Mouse (Mus musculus): ENCODE results near the gene Armc6.

Gene Armc6

DNA sequence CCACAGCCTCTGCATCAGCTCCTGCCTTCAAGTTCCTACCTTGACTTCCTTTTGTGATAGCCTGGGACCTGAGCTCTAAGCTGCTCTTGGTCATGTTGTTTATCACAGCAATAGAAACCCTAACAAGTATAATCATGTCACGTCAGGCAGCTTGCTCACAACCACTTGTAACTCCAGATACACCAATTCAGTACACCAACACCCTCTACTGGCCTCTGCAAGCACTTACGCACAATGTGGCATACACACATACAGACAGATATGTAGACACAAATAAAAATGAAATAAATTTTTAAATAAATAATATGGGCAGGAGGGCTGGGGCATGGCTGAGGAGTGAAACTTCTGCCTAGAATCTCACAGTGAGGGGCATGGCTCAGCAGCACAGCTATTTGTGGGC is 38.5 kb downstream of the Armc6 start:
- DNase-seq (ENCODE audit: low spot score in 2 of 2) = no peak

DNA sequence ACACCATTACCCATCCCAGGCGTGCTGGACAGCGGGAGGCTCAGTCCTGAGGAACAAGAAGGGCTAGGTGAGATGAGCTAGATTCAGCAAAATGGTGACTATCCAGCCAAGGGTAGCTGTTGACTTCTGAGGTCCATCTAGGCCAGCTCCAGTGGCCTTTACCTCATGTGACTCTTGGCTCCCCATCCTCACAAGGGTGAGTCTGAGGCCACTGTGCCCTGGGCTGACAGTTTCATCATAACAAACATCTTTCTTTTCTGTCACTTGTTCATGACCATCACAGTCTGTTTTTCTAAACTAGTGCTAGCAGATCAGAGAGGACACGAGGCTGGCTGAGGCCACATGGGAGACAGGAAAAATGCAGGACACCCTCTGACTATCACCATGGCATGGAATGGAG is 40.1 kb downstream of the Armc6 start:
- no peak for DNase-seq (ENCODE audit: low spot score in 2 of 2)

DNA sequence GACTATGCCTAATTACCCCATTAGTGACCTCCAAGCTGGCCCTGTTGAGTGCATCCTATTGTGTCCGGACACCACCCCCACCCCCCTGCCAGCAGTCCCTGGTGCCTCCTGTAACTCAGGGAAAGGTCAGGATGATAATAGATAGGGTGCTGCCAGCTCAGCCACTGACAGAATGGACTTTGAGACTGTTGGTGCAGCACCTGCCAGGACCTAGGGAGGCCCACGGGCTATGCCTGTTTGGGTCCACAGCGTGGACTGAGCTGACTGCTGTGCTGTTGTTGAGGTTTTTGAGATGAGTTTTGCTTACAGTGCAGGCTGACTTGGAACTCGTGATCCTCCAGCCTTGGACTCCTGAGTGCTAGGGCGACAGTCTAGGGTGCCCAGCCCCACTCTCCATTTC is 41.0 kb downstream of the Armc6 start:
- DNase-seq (ENCODE audit: low spot score in 2 of 2) = no peak

GRCm38 (mm10) chr8:70188707-70189106 is 45.6 kb downstream of the Armc6 start:
- DNase-seq (ENCODE audit: low spot score in 2 of 2) = no peak

GRCm38 (mm10) chr8:70183194-70183593 is 51.1 kb downstream of the Armc6 start:
- no peak for DNase-seq (ENCODE audit: low spot score in 2 of 2)

DNA sequence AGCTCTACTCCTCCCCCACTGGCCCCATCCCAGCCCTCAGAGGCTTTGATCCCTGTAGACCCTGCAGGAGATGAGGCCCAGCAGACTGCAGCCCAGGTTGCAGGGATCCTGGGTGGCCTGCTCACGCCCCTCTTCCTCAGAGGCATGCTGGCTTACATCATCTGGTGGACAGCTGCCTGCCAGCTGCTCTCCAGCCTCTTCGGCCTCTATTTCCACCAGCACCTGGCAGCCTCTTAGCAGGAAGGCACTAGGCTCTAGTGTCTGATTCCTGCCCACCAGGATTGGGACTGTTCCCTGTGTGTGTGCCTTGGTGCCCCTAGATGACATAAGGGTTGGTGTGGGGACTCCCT is 52.4 kb downstream of the Armc6 start:
- DNase-seq (ENCODE audit: low spot score in 2 of 2) = no peak

DNA sequence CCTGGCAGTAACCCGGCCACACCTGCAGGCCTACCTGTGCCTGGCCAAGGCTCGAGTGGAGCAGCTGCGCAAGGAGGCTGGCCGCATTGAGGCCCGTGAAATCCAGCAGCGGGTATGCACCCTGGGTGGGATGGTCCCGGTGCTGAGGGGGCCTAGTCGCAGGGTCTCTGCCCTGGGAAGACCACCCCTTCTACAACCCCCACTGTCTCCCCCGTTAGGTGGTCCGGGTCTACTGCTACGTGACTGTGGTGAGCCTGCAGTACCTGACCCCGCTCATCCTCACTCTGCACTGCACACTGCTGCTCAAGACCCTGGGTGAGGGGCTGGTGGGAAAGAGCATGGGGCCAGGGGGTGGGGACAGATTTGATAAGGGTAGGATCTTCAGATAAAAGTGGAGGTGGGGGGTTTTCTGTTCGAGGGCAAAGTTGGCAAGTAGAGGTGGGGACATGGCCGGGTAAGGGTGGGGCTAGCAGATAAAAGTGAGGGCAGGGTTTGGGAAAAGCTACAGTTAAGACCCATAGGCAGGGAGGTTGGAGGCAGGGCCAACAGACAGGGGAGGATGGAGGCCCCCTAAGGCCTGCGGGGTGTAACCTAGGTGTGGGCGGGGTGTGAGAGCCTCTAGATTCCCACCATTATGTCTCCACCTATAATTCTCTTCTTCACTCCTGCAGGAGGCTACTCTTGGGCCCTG is 52.9 kb downstream of the Armc6 start:
- no peak for DNase-seq (ENCODE audit: low spot score in 2 of 2)

DNA sequence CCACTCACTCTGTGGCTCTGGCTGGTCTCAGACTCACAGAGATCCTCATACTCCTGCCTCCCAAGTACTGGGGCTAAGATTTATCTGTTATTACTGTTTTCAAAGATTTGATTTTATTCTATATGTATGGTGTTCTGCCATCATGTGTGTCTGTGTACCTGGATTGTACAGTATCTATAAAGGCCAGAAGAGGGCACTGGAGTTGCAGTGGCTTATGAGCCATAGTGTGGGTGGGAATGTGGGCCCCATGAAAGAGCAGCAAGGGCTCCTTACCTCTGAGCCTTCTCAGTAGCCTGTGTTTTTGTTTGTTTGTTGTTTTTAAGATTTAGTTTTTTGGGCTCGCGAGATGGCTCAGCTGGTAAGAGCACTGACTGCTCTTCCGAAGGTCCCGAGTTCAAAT is 55.2 kb downstream of the Armc6 start:
- DNase-seq (ENCODE audit: low spot score in 2 of 2) = no peak

GRCm38 (mm10) chr8:70178231-70178630 is 56.0 kb downstream of the Armc6 start:
- no peak for DNase-seq (ENCODE audit: low spot score in 2 of 2)

DNA sequence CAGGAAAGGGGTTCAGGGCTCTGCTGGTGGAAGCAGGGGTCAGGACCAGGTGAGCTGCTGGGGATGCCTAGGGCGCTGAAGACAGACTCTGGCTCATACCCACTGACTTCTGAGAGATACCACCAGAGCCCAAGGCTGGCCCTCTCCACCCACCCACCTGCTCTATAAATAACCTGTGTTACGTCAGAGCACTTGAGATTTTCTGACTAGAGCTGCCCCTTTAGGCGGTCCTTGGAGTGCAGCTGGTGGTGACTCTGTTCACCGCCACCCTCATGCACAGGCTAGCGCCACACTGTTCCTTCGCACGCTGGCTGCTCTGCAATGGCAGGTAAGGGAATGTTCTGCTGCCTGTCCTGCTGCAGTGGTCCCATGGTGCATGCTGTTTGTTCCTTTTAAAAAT is 60.2 kb downstream of the Armc6 start:
- DNase-seq (ENCODE audit: low spot score in 2 of 2) = no peak

- no peak for DNase-seq (ENCODE audit: low spot score in 2 of 2)
These were observed 60.9 kb downstream of the Armc6 start for GRCm38 (mm10) chr8:70173320-70173719.

DNA sequence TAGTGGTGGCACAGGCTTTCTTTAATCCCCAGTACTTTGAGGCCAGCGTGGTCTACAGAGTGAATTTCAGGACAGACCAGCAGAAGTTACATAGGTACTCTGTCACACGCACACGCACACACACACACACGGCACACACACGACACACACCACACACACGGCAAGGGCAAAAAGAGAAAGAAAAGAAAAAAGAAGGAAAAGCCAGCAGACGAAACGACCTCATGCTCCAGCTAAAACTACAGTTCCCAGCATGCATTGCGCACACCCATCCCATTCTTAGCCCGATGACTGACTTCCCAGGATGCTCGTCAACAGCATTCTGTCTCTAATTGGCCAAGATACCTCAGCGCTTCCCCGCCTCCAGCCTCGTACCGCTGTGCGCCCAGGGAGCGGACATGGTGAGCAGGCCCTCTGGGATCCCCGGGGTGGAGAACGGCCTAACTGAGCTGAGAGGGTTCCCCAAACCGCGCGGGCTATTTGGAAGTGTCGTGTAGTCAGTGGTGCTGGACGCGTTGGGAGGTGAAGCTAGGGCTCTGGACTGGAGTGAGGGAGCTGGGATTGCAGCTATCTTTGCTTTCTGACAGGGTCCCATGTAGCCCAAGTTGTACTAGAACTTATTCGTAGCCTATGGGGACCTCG is 62.1 kb downstream of the Armc6 start, which contains the start of gene Tmem161a:
Gene Tmem161a, plus strand, starts transcription at position 314 of the 639 bp plus-strand sequence.
- DNase-seq (ENCODE audit: low spot score in 2 of 2) = peak; percentile 80 to 92

DNA sequence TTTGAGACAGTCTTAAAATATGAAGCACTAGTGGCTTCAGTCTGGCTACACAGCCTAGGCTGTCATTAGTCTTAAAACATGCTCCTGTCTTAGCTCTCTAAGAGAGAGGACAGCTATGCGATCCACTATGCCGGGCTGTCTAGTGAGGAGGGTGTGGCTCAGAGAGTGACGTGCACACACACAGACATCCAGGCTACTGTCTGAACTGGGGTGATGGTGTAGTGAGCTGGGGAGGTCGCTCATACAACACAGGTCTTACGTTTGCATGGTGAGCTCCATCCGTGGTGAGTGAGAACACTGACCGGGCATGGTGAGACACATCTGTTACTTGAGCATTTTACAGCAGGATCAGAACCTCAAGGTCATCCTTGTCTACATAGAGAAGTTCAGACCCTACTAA is 63.0 kb downstream of the Armc6 start:
- no peak for DNase-seq (ENCODE audit: low spot score in 2 of 2)

GRCm38 (mm10) chr8:70170748-70171147 is 63.5 kb downstream of the Armc6 start:
- DNase-seq (ENCODE audit: low spot score in 2 of 2) = no peak
